In the genomic region with DNA sequence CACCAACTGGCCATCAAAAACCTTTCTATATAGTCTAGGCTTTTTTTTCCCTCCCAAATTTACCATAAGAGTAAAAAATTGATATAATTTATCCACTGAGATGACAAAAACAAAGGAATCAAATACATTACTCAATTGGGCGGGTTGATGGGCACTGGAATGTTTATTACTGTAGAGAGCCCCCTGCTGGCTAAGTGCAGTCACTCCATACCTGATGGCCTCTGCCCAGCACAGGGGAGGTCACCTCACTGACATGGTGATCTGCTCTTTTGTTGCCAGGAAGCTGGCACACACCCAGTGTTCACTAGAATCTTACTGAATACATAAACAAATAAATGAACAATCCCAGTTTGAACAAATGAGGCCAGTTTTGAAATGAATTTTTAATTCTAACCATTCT, we compare ENCODE assay signal across 8 mouse cellular contexts. TPM values are rescaled to one million over a fixed set of nuclear protein-coding genes. Genes with fewer than 3 reads are reported as not detected.
A peak's percentile ranks its signal among the peaks of the same experiment; 100 is the strongest.
DNase-seq lines count a peak whose midpoint lies in the region; ATAC-seq lines count a peak whose summit lies in the region.

No protein-coding gene starts in this region.

- ATAC-seq in monocyte, adult 5-6 weeks (replicated peaks; ENCODE audit: insufficient number of reproducible peaks, low FRiP score, low TSS enrichment, poor library complexity, severe bottlenecking) = peak; percentile 63; the same call in 1 of the 2 replicates

- peak; percentile 28 to 30 for DNase-seq in adrenal gland, adult 18-20 months (ENCODE audit: low spot score in 2 of 2)
- no peak for DNase-seq in adrenal gland, postnatal 4 days (ENCODE audit: low spot score in 2 of 2)
- DNase-seq in ovary, postnatal 36 days (ENCODE audit: low spot score) = peak; percentile 22
- DNase-seq in ovary, postnatal 10 days (ENCODE audit: low spot score) = no peak
- DNase-seq in embryo, embryonic 10 days (ENCODE audit: low spot score) = peak; percentile 61
- DNase-seq in kidney, postnatal 14 days = peak; percentile 49
- DNase-seq in left cerebral cortex, adult 18-20 months (ENCODE audit: low spot score in 2 of 2) = no peak

RNA-seq across cellular contexts. Expression of a gene that starts 40.9 kb away (rescaled TPM):
- 1 to 10 TPM; 6.2 to 8.4 TPM for total RNA-seq in adrenal gland, adult 18-20 months (2021)
- 1 to 10 TPM; 8.1 to 9.2 TPM for total RNA-seq in adrenal gland, postnatal 4 days (2021)
- 13.7 to 14.4 TPM (median 13.8 TPM) in 3 replicates for total RNA-seq in monocyte, adult 5-6 weeks (2017)
- 10 to 100 TPM; 37.6 to 39.4 TPM for total RNA-seq in left cerebral cortex, adult 18-20 months (2021)

Comparison
In these comparisons a context has a peak if more than half of its experiments do, and no peak if none do; other contexts are left out.
1. DNase-seq: peak in adrenal gland, adult 18-20 months (2 of 2), ovary, postnatal 36 days (single experiment), embryo, embryonic 10 days (single experiment) and kidney, postnatal 14 days (single experiment); none in adrenal gland, postnatal 4 days (0 of 2), ovary, postnatal 10 days (single experiment) and left cerebral cortex, adult 18-20 months (0 of 2).